Mouse (Mus musculus) C2C12 (cell line): Measurements from ENCODE around the gene Rarb.

Source experiments
- CTCF ChIP-seq: IDR thresholded peaks from one replicate; pipeline ENCODE4 v1.5.1; 2011; ENCODE audit not compliant: control insufficient read depth, insufficient read depth, insufficient read length
- MAX ChIP-seq: IDR thresholded peaks from one replicate; pipeline ENCODE4 v1.6.1; 2011; ENCODE audit warnings: mild to moderate bottlenecking, control low read depth
- MYOD1 ChIP-seq: IDR thresholded peaks from one replicate; pipeline ENCODE4 v1.6.1; 2011; ENCODE audit warnings: low read depth; ENCODE audit not compliant: control insufficient read depth, insufficient read length
- USF1 ChIP-seq: IDR thresholded peaks from one replicate; pipeline ENCODE4 v1.6.1; 2011; ENCODE audit warnings: low read depth, mild to moderate bottlenecking, control low read depth, moderate library complexity

GRCm38 (mm10) chr14:16573475-16574171, 245.3 kb downstream of the Rarb start:
- TF ChIP-seq CTCF (no peak), MYOD1 (no peak), USF1 (no peak), MAX (no peak)
